Mouse (Mus musculus) layer of hippocampus, postnatal 14 days (tissue): ENCODE measurements around the gene Lrch3. TPM values are rescaled to one million over a fixed set of nuclear protein-coding genes. Genes with fewer than 3 reads are reported as not detected.
"Not testable (repeated sequence)": the region's sequence is repeated elsewhere in the genome, so short reads cannot be mapped to it uniquely, and the experiment has no call there.

Experiments used
- DNase-seq, 2 experiments: peaks; one replicate each; pipeline ENCODE4 v3.0.0; 2021 to 2022; ENCODE audit warnings: low spot score in 2 of 2, mixed read lengths in 1 of 2
- total RNA-seq, 2 experiments: library from RNA; stranded (reverse); gene quantifications; 2 replicates each; pipeline ENCODE4 v1.2.3; 2021

Gene Lrch3
- total RNA-seq, 2 experiments from 2014 or later, result 36.0 to 42.8 TPM

DNA sequence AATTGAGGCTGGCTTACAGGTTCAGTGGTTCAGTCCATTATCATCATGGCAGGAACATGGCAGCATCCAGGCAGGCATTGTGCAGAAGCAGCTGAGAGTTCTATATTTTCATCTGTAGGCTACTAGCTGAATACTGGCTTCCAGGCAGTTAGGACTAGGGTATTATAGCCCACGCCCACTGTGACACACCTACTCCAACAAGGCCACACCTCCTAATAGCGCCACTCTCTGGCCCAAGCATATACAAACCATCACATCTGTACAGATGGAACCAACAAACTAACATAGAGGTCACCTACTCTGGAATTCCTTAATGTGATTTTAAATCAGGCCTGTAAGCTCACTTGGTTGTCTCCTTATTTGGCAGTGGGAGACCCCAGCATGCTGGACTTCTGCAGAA is 134.8 kb downstream of the Lrch3 start:
- no peak for DNase-seq

- no peak for DNase-seq
These were observed 135.9 kb downstream of the Lrch3 start for GRCm38 (mm10) chr16:33049809-33050208.

DNA sequence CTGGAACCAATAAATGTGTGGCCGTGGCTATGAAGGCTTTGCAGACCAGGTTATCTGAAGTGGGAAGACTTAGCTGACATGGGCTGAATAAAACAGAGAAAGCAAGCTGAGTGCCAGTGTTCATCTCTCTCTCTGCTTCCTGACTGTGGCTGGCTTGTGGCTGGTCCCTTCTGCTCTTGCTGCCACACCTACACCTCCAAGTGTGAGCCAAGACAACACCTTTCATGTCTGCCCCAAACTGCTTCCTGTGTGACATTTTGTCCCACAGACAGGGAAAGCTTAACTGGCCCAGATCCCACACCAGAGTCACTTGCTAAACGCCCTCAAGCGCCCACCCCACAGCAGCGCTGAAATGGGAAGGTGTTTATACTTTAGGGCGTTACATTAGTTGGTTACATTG is 139.2 kb downstream of the Lrch3 start:
- no peak for DNase-seq

DNA sequence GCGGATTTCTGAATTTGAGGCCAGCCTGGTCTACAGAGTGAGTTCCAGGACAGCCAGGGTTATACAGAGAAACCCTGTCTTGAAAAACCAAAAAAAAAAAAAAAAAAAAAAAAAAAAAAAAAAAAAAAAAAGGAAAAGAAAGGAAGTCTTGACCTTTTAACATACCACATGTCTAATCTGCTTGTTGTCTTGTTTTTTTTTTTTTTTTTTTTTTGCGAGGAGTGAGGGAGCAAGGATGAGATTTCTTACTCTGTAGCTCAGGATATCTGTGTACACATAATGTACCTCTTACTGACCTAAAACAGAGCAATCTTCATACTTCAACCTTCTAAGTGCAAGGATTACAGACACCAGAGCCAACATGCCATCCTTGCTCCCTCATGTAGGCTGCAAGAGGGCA is 141.0 kb downstream of the Lrch3 start:
- not testable (repeated sequence) for DNase-seq

DNA sequence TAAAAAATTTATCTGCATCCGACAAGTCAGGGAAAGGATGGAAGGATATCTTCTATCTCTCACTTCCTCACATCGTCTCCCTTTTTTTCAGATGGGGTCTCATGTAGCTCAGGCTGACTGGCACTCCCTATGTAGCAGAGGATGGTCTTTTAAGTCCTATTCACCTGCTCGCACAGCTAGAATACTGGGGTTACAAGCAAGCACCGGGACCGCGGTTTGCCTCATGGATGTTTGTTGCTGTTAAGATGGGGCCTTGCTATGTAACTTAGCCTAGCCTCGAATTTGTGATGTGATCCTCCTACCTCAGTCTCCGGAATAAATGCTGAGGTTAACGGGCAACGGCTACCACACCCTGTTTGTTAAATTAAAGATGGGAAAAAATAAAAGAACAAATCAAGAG is 141.8 kb downstream of the Lrch3 start:
- DNase-seq, result peak in 1 of 2 experiments; percentile 17

GRCm38 (mm10) chr16:33056095-33056785 is 142.3 kb downstream of the Lrch3 start, which contains the start of the genes Iqcg and Rpl35a:
Gene Iqcg (minus strand): TSS chr16:33056218.
Gene Rpl35a (plus strand): TSS chr16:33056453.
- peak; percentile 89 to 96 for DNase-seq

GRCm38 (mm10) chr16:33056786-33057185 is 142.9 kb downstream of the Lrch3 start:
- DNase-seq, result peak in 1 of 2 experiments; percentile 51

DNA sequence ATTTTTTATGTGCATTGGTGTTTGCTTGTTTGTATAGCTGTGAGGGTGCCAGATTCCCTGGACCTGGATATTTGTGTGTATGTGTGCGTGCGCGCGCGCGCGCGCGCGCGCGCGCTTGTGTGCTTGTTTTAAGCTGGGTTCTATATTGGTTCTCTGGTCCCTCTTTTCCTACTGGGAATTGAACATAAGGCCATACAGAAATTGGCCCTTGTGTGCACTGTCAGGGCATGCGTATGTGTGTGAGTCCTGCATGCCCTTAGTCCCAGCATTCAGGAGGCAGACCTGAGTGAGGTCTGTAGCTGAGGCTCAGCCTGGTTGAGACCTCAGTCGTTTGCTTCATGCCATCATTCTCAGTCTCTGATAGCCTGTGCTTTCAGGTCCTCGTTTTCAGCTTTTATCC is 144.1 kb downstream of the Lrch3 start:
- no peak for DNase-seq

DNA sequence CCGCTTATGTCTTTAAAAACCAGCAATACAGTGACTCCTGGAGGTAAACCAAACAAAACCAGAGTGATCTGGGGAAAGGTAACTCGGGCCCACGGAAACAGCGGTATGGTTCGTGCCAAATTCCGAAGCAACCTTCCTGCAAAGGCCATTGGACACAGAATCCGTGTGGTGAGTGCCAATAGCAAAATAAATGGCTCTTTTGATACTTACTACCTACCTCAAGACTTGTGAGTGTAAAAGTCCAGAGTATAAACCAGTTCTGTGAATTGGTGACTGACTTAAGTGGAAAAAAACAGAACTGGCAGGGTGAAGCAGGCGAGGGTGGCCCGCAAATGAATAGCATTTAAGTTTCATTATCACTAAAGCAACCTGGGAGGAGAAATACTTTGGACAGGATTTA is 144.8 kb downstream of the Lrch3 start:
- DNase-seq, result not testable (repeated sequence)

- DNase-seq, result no peak
These were observed 145.6 kb downstream of the Lrch3 start for GRCm38 (mm10) chr16:33059471-33059870.

- no peak for DNase-seq
These were observed 147.0 kb downstream of the Lrch3 start for GRCm38 (mm10) chr16:33060926-33061325.

GRCm38 (mm10) chr16:33061400-33061799 is 147.5 kb downstream of the Lrch3 start:
- DNase-seq, result no peak

DNA sequence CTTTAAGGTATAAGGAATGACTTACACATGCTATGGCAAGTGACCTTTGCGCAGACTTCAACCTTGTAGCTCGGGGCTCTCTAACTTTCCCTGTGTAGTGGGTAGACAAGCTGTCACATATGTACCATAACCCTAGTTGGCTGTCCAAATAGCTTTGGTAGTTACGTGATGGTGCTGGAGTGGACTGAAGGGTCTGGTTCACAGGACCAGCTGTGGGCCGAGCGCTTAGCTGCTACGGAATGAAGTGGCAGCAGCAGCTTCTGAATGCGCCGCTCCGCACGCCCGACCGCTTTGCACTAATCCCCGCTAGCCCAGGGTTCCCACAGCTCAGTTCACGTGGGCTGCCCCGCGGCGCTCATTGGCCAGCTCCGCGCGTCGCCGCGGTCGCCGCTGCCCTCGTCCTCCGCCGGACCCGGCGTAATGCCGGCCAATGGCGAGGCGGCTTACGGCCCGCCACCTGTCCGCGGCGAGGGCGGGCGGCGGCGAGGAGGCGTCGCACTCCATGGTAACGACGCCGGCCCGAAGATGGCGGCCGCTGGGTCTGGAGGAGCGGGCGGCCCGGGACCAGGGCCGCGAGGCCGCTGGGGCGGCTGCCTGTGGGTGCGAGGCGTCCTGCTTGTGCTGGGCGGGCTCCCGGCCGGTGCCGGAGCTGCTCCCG is 148.3 kb downstream of the Lrch3 start, which contains the start of gene Lmln:
Gene Lmln (plus strand): TSS at position 498 of the 658 bp plus-strand sequence.
- DNase-seq, result peak; percentile 83 to 90

- peak; percentile 65 to 86 for DNase-seq
These were observed 148.8 kb downstream of the Lrch3 start for GRCm38 (mm10) chr16:33062682-33063131.

DNA sequence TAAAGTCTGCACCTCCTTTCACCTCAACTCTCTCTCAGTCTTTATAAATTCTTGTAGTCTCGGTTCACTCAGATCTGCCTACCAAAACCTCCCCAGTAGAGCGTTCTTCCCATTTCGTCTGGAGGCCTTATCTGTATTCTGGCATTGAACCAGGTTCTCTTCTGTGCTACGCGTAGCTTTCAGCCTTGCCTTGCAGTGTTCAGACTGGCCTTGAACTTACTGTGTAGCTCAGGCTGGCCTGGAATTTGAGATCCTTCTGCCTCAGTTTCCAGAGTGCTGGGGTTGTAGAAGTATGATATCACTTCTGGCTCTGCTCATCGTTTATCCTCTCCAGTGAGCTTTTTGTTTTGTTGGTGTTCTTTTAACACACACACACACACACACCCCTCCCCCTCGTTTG is 149.4 kb downstream of the Lrch3 start:
- peak in 1 of 2 experiments; percentile 9 for DNase-seq

- DNase-seq, result no peak
These were observed 150.7 kb downstream of the Lrch3 start for GRCm38 (mm10) chr16:33064636-33065035.

Other genes with a start within 250 kb of the Lrch3 start
- gene Muc4, start 178.2 kb upstream of the Lrch3 start, total RNA-seq, result not detected
- not detected for gene Muc20, start 116.7 kb upstream of the Lrch3 start, total RNA-seq
- not detected for gene Smbd1, start 103.6 kb upstream of the Lrch3 start, total RNA-seq
- 100 to 1,000 TPM; 111 to 121 TPM for gene Fyttd1, start 36.6 kb upstream of the Lrch3 start, total RNA-seq
- gene Rubcn, start 36.3 kb upstream of the Lrch3 start, total RNA-seq, result 10 to 100 TPM; 54.4 to 58.6 TPM
- gene Iqcg, start 142.1 kb downstream of the Lrch3 start, total RNA-seq, result 1 to 10 TPM; 4.5 to 8.7 TPM
- 100 to 1,000 TPM; 237 to 253 TPM for gene Rpl35a, start 142.4 kb downstream of the Lrch3 start, total RNA-seq
- gene Lmln, start 148.4 kb downstream of the Lrch3 start, total RNA-seq, result 10 to 100 TPM; 13.2 to 15.2 TPM